Mouse (Mus musculus) hindbrain, embryonic 16.5 days (tissue): ENCODE data around the gene Ankrd13d. TPM values are rescaled to one million over a fixed set of nuclear protein-coding genes. Genes with fewer than 3 reads are reported as not detected.
A peak's percentile ranks its signal among the peaks of the same experiment; 100 is the strongest.

Experiments
- ATAC-seq: fragments of 200-750 bp; cut with Nextera tagmentation; 2 replicates; pipeline ENCODE4 v1.8.0; 2017; ENCODE audit warnings: moderate TSS enrichment, moderate library complexity
- H3K27ac ChIP-seq: fragments of 300-500 bp; sonication (generic); 2 replicates; pipeline ENCODE4 v1.5.1; 2014; ENCODE audit warnings: low read depth, mild to moderate bottlenecking, control low read depth, low read length, moderate library complexity
- H3K27me3 ChIP-seq: fragments of 300-500 bp; sonication (generic); replicated peaks from 2 replicates; pipeline ENCODE4 v1.6.1; 2014; ENCODE audit warnings: low read length; ENCODE audit not compliant: control insufficient read depth, insufficient read depth
- H3K36me3 ChIP-seq: fragments of 300-500 bp; sonication (generic); 2 replicates; pipeline ENCODE4 v1.6.1; 2014; ENCODE audit warnings: mild to moderate bottlenecking, low read length, moderate library complexity, mixed read lengths; ENCODE audit not compliant: control insufficient read depth, insufficient read depth
- H3K4me1 ChIP-seq: fragments of 300-500 bp; sonication (generic); 2 replicates; pipeline ENCODE4 v1.6.1; 2014; ENCODE audit warnings: low read depth, low read length; ENCODE audit not compliant: control insufficient read depth, insufficient read depth
- H3K4me2 ChIP-seq: fragments of 300-500 bp; sonication (generic); 2 replicates; pipeline ENCODE4 v1.6.1; 2014; ENCODE audit warnings: mild to moderate bottlenecking, low read length, control low read depth, moderate library complexity
- H3K4me3 ChIP-seq: fragments of 300-500 bp; sonication (generic); 2 replicates; pipeline ENCODE4 v1.5.1; 2014; ENCODE audit warnings: mild to moderate bottlenecking, low read length, control low read depth, moderate library complexity
- H3K9ac ChIP-seq: fragments of 300-500 bp; sonication (generic); 2 replicates; pipeline ENCODE4 v1.6.1; 2014; ENCODE audit warnings: low read depth, mild to moderate bottlenecking, control low read depth, low read length, moderate library complexity
- H3K9me3 ChIP-seq: fragments of 300-500 bp; sonication (generic); 2 replicates; pipeline ENCODE4 v1.6.1; 2014; ENCODE audit warnings: mild to moderate bottlenecking, low read length, moderate library complexity; ENCODE audit not compliant: control insufficient read depth
- WGBS: fragments of 180-500 bp; shearing (Covaris S2); extraction: QIAGEN DNeasy Blood & Tissue Kit; methylation state at CpG from one replicate; pipeline ENCODE4 v1.1.7; 2014; 5-methylcytosine and 5-hydroxymethylcytosine counted together
- polyA plus RNA-seq: library from polyadenylated mRNA; unstranded; fragments of >200 nt; fragmentation: Nextera tagmentation; extraction: Ambion mirVana; gene quantifications from 2 replicates; pipeline ENCODE4 v1.2.1, GENCODE M21; 2015

The Ankrd13d gene
- polyA plus RNA-seq, result 69.0 and 85.3 TPM in 2 replicates

DNA sequence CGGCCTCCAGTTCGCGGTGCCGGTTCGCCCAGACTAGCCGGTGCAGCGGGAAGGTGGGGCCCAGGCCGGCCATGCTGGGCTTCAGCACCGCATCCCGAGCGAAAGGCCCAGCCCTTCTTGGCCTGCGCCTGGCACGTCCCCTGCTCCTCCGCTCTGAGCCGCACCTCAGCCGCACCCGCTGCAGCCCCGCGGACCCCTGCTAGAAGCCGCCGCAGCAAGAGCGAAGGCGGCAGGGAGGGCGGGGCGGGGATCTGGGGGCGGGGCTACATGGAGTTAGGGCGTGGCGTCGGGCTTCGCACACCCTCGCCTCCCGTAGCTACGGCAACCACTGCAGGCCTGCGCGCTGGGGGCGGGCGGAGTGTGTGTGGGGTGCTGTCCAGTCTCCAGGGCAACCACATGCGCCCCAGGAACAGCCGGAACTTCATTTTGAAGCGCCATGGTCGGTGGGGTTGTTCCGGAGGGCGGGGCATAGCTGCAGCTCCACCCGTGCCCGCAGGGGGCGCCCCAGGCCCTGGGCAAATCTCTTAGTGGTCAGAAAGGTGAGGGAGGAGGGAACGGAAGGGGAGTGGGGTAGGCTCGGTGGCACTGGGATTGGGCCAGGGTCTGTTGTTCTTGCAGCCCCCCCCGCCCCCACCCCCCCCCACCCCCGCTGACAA is at the start of gene Ankrd13d:
Ankrd13d (minus strand) TSS at position 240 of the 656 bp plus-strand sequence.
- ATAC-seq, result peak; percentile 95
- Histone ChIP-seq H3K9ac (peak within 1 kb of the TSS; percentile 91), H3K4me1 (peaks cover 17% of the 10 kb centered on the region), H3K9me3 (peaks cover 2% of the 10 kb centered on the region), H3K27ac (peak within 1 kb of the TSS; percentile 85), H3K27me3 (no peaks in the 10 kb centered on the region), H3K36me3 (peaks cover 28% of the 10 kb centered on the region), H3K4me2 (peak within 1 kb of the TSS; percentile 75), H3K4me3 (peak within 1 kb of the TSS; percentile 72)
- WGBS, result 0% methylated on average over 48 of the region's 50 CpGs

- peak overlapping the region; percentile 63 for H3K9ac ChIP-seq
- peaks cover 20% of the 10 kb centered on the region for H3K4me1 ChIP-seq
- H3K4me2 ChIP-seq, result peak overlapping the region; percentile 88
- H3K9me3 ChIP-seq, result no peaks in the 10 kb centered on the region
- 0% methylated on average over 4 of the region's 4 CpGs for WGBS
- H3K4me3 ChIP-seq, result peak overlapping the region; percentile 55
- H3K36me3 ChIP-seq, result peaks cover 12% of the 10 kb centered on the region
- H3K27me3 ChIP-seq, result no peaks in the 10 kb centered on the region
- no peak for ATAC-seq
- H3K27ac ChIP-seq, result peak overlapping the region; percentile 88
Measured at GRCm38 (mm10) chr19:4332653-4333052, 49.7 kb upstream of the Ankrd13d start.

GRCm38 (mm10) chr19:4331273-4331672 is 48.3 kb upstream of the Ankrd13d start:
- Histone ChIP-seq H3K4me3 (no peak overlapping the region), H3K36me3 (peaks cover 23% of the 10 kb centered on the region), H3K4me2 (no peak overlapping the region), H3K9me3 (no peaks in the 10 kb centered on the region), H3K27me3 (no peaks in the 10 kb centered on the region), H3K4me1 (peaks cover 20% of the 10 kb centered on the region), H3K9ac (no peak overlapping the region), H3K27ac (no peak overlapping the region)
- ATAC-seq, result no peak
- 96% methylated on average over 3 of the region's 3 CpGs for whole genome bisulfite sequencing

DNA sequence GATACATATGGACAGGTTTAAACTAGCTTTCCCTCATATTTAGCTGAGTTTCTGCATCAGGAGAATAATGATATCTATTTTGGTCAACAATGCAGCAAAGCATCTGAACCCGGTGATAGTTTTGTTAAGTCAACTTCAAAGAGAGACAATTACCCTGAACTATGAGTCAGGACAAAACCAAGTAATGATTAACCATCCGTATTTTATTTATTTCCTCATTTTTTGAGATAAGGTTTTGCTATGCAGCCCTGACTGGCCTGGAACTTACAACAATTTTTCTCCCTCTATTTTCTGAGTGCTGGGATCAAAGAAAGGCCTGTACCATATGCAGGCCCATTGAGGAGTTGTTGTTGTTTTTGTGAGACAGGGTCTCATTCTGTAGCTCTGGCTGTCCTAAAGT is 47.7 kb upstream of the Ankrd13d start:
- peaks cover 24% of the 10 kb centered on the region for H3K36me3 ChIP-seq

GRCm38 (mm10) chr19:4328737-4329304 is 45.9 kb upstream of the Ankrd13d start:
- H3K9me3 ChIP-seq, result no peaks in the 10 kb centered on the region
- H3K27ac ChIP-seq, result no peak overlapping the region
- no peak for ATAC-seq
- peaks cover 14% of the 10 kb centered on the region for H3K4me1 ChIP-seq
- H3K36me3 ChIP-seq, result peaks cover 34% of the 10 kb centered on the region
- H3K4me2 ChIP-seq, result no peak overlapping the region
- H3K4me3 ChIP-seq, result no peak overlapping the region
- no peak overlapping the region for H3K9ac ChIP-seq
- no peaks in the 10 kb centered on the region for H3K27me3 ChIP-seq
- WGBS, result 97% methylated on average over 8 of the region's 8 CpGs

More for the DNA sequence above, 47.7 kb upstream of the Ankrd13d start:
- Histone ChIP-seq H3K27me3 (no peaks in the 10 kb centered on the region), H3K27ac (no peak overlapping the region), H3K4me2 (no peak overlapping the region), H3K4me3 (no peak overlapping the region), H3K9me3 (no peaks in the 10 kb centered on the region), H3K4me1 (peaks cover 20% of the 10 kb centered on the region), H3K9ac (no peak overlapping the region)
- WGBS, result 88% methylated on average over 2 of the region's 2 CpGs
- no peak for ATAC-seq

GRCm38 (mm10) chr19:4326881-4327280 is 43.9 kb upstream of the Ankrd13d start:
- H3K27me3 ChIP-seq, result no peaks in the 10 kb centered on the region
- no peaks in the 10 kb centered on the region for H3K9me3 ChIP-seq
- no peak overlapping the region for H3K4me2 ChIP-seq
- H3K27ac ChIP-seq, result no peak overlapping the region
- WGBS, result 63% methylated on average over 1 of the region's 1 CpGs
- H3K4me3 ChIP-seq, result no peak overlapping the region
- H3K36me3 ChIP-seq, result peaks cover 44% of the 10 kb centered on the region
- peaks cover 4% of the 10 kb centered on the region for H3K4me1 ChIP-seq
- ATAC-seq, result no peak
- no peak overlapping the region for H3K9ac ChIP-seq

- H3K9ac ChIP-seq, result no peak overlapping the region
Measured at GRCm38 (mm10) chr19:4326106-4326505, 43.2 kb upstream of the Ankrd13d start.

DNA sequence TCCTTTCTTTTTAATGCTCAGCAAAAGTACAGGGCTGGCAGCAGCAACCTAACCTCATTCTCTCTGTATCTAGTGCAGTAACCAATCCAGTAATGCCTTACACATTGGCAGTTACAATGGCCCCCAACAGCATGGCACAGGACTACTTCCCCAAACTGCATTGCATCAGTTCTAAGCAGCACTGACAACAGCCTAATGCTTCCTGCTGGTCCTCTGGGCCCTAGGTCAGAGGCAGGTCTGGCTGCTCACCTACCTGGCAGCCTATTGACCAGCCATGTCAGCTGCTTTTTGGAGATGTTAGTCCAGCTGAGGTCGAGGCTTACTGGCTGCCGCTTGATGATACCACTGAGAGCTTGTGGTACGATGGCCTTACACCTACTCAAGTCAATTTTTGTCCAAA is 39.2 kb upstream of the Ankrd13d start:
- Histone ChIP-seq H3K27me3 (no peaks in the 10 kb centered on the region), H3K4me2 (no peak overlapping the region), H3K9me3 (no peaks in the 10 kb centered on the region), H3K9ac (no peak overlapping the region), H3K4me1 (no peaks in the 10 kb centered on the region), H3K4me3 (no peak overlapping the region), H3K36me3 (peaks cover 66% of the 10 kb centered on the region), H3K27ac (no peak overlapping the region)
- WGBS, result 95% methylated on average over 3 of the region's 3 CpGs
- ATAC-seq, result no peak

More at GRCm38 (mm10) chr19:4326106-4326505, 43.2 kb upstream of the Ankrd13d start:
- H3K27me3 ChIP-seq, result no peaks in the 10 kb centered on the region
- H3K27ac ChIP-seq, result no peak overlapping the region
- peaks cover 48% of the 10 kb centered on the region for H3K36me3 ChIP-seq
- no peak overlapping the region for H3K4me3 ChIP-seq
- ATAC-seq, result no peak
- H3K9me3 ChIP-seq, result no peaks in the 10 kb centered on the region
- 94% methylated on average over 3 of the region's 3 CpGs for WGBS
- no peak overlapping the region for H3K4me2 ChIP-seq
- no peaks in the 10 kb centered on the region for H3K4me1 ChIP-seq

GRCm38 (mm10) chr19:4321622-4322021 is 38.7 kb upstream of the Ankrd13d start:
- no peak for ATAC-seq
- Histone ChIP-seq H3K4me2 (no peak overlapping the region), H3K9ac (no peak overlapping the region), H3K27me3 (no peaks in the 10 kb centered on the region), H3K4me1 (no peaks in the 10 kb centered on the region), H3K36me3 (peaks cover 67% of the 10 kb centered on the region), H3K9me3 (no peaks in the 10 kb centered on the region), H3K27ac (no peak overlapping the region), H3K4me3 (no peak overlapping the region)
- 90% methylated on average over 1 of the region's 1 CpGs for WGBS
